Mouse (Mus musculus) midbrain, embryonic 13.5 days (tissue): Measurements from ENCODE around the gene Trub2. TPM values are rescaled to one million over a fixed set of nuclear protein-coding genes. Genes with fewer than 3 reads are reported as not detected.
"Not testable (repeated sequence)": the region's sequence is repeated elsewhere in the genome, so short reads cannot be mapped to it uniquely, and the experiment has no call there.

Experiments used
- ATAC-seq: fragments of 200-750 bp; cut with Nextera tagmentation; 2 replicates; pipeline ENCODE4 v1.8.0; 2017; ENCODE audit warnings: mild to moderate bottlenecking, moderate TSS enrichment, moderate library complexity
- H3K27ac ChIP-seq: fragments of 300-500 bp; sonication (generic); 2 replicates; pipeline ENCODE4 v1.5.1; 2015; ENCODE audit warnings: inconsistent platforms, mild to moderate bottlenecking, moderate library complexity
- H3K27me3 ChIP-seq: fragments of 300-500 bp; sonication (generic); 2 replicates; pipeline ENCODE4 v1.6.1; 2015; ENCODE audit warnings: mild to moderate bottlenecking, inconsistent platforms
- H3K36me3 ChIP-seq: fragments of 300-500 bp; sonication (generic); 2 replicates; pipeline ENCODE4 v1.6.1; 2015; ENCODE audit warnings: mild to moderate bottlenecking, inconsistent platforms
- H3K4me1 ChIP-seq: fragments of 300-500 bp; sonication (generic); replicated peaks from 2 replicates; pipeline ENCODE4 v1.6.1; 2015; ENCODE audit warnings: inconsistent platforms
- H3K4me2 ChIP-seq: fragments of 300-500 bp; sonication (generic); replicated peaks from 2 replicates; pipeline ENCODE4 v1.6.1; 2015; ENCODE audit warnings: moderate library complexity, mild to moderate bottlenecking, inconsistent platforms
- H3K4me3 ChIP-seq: fragments of 300-500 bp; sonication (generic); replicated peaks from 2 replicates; pipeline ENCODE4 v1.5.1; 2015; ENCODE audit warnings: mild to moderate bottlenecking, inconsistent platforms
- H3K9ac ChIP-seq: fragments of 300-500 bp; sonication (generic); replicated peaks from 2 replicates; pipeline ENCODE4 v1.6.1; 2015; ENCODE audit warnings: mild to moderate bottlenecking, inconsistent platforms
- H3K9me3 ChIP-seq: fragments of 300-500 bp; sonication (generic); 2 replicates; pipeline ENCODE4 v1.6.1; 2016; ENCODE audit warnings: mild to moderate bottlenecking, inconsistent platforms
- WGBS: fragments of 180-500 bp; shearing (Covaris S2); methylation state at CpG from one replicate; pipeline ENCODE4 v1.1.7; 2015; 5-methylcytosine and 5-hydroxymethylcytosine counted together
- polyA plus RNA-seq: library from polyadenylated mRNA; unstranded; fragments of >200 nt; fragmentation: Nextera tagmentation; extraction: Ambion mirVana; gene quantifications from 2 replicates; pipeline ENCODE4 v1.2.1, GENCODE M21; 2015

Gene Trub2
- polyA plus RNA-seq, 1 experiment from 2014 or later = 45.5 TPM

DNA sequence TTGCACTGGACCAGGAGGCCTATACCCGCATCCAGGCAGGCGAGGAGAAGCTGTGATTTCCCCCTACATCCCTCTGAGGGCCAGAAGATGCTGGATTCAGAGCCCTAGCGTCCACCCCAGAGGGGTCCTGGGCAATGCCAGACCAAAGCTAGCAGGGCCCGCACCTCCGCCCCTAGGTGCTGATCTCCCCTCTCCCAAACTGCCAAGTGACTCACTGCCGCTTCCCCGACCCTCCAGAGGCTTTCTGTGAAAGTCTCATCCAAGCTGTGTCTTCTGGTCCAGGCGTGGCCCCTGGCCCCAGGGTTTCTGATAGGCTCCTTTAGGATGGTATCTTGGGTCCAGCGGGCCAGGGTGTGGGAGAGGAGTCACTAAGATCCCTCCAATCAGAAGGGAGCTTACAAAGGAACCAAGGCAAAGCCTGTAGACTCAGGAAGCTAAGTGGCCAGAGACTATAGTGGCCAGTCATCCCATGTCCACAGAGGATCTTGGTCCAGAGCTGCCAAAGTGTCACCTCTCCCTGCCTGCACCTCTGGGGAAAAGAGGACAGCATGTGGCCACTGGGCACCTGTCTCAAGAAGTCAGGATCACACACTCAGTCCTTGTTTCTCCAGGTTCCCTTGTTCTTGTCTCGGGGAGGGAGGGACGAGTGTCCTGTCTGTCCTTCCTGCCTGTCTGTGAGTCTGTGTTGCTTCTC, 27.5 kb upstream of the Trub2 start:
- no peak overlapping the region for H3K27ac ChIP-seq
- peaks cover 61% of the 10 kb centered on the region for H3K36me3 ChIP-seq
- no peaks in the 10 kb centered on the region for H3K27me3 ChIP-seq
- no peak for ATAC-seq
- no peak overlapping the region for H3K9ac ChIP-seq
- H3K4me3 ChIP-seq = no peak overlapping the region
- peaks cover 24% of the 10 kb centered on the region for H3K4me1 ChIP-seq
- H3K4me2 ChIP-seq = no peak overlapping the region
- H3K9me3 ChIP-seq = no peaks in the 10 kb centered on the region
- WGBS = 79% methylated on average over 11 of the region's 11 CpGs

- peak overlapping the region; percentile 89 for H3K4me2 ChIP-seq
- WGBS = 20% methylated on average over 6 of the region's 6 CpGs
- peak overlapping the region; percentile 91 for H3K4me3 ChIP-seq
- H3K36me3 ChIP-seq = peaks cover 41% of the 10 kb centered on the region
- 0 out of 2 replicates have a peak, but pooled peaks cover 6% of the 10 kb centered on the region for H3K27me3 ChIP-seq
- H3K4me1 ChIP-seq = peaks cover 20% of the 10 kb centered on the region
- H3K9me3 ChIP-seq = no peaks in the 10 kb centered on the region
- ATAC-seq = peak; percentile 51; the same call in 1 of the 2 replicates
- H3K27ac ChIP-seq = peak overlapping the region; percentile 94
- peak overlapping the region; percentile 95 for H3K9ac ChIP-seq
These were observed 15.1 kb upstream of the Trub2 start for GRCm38 (mm10) chr2:29803400-29803831.

DNA sequence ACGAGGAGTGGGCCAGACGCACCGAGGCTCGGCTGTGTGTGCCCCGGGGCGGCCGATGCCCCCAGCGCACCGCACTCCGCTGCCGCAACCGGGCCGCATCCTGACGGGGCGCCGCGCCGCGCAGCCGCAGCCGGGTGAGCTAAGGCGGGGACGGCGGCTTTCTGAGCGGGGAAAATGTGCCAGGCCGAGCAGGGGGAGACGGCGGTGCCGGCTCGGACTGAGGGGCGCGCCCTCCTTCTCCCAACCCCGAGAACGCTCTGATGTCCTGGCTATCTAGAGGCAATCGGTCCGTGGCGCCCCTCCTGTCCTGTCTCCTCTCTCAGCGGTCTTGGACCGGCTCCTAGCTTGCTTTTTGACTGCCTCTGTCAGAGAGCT, 14.5 kb upstream of the Trub2 start:
- no peak for ATAC-seq
- WGBS = 1% methylated on average over 29 of the region's 39 CpGs
- Histone ChIP-seq H3K36me3 (peaks cover 35% of the 10 kb centered on the region), H3K27ac (peak overlapping the region; percentile 94), H3K4me3 (peak overlapping the region; percentile 91), H3K9me3 (no peaks in the 10 kb centered on the region), H3K9ac (peak overlapping the region; percentile 95), H3K4me1 (peaks cover 20% of the 10 kb centered on the region), H3K27me3 (0 out of 2 replicates have a peak, but pooled peaks cover 6% of the 10 kb centered on the region), H3K4me2 (peak overlapping the region; percentile 89)

- WGBS = 5% methylated on average over 25 of the region's 28 CpGs
- H3K4me2 ChIP-seq = peak within 1 kb of the TSS; percentile 89
- peak within 1 kb of the TSS; percentile 95 for H3K9ac ChIP-seq
- H3K4me1 ChIP-seq = peaks cover 20% of the 10 kb centered on the region
- 0 out of 2 replicates have a peak, but pooled peaks cover 6% of the 10 kb centered on the region for H3K27me3 ChIP-seq
- H3K4me3 ChIP-seq = peak within 1 kb of the TSS; percentile 91
- H3K27ac ChIP-seq = peak within 1 kb of the TSS; percentile 94
- peak; percentile 99 for ATAC-seq
- H3K36me3 ChIP-seq = peaks cover 33% of the 10 kb centered on the region
- no peaks in the 10 kb centered on the region for H3K9me3 ChIP-seq
These were observed 13.9 kb upstream of the Trub2 start, which contains the start of gene Slc27a4 for GRCm38 (mm10) chr2:29802075-29802826. Slc27a4 (plus strand) TSS chr2:29802634.

DNA sequence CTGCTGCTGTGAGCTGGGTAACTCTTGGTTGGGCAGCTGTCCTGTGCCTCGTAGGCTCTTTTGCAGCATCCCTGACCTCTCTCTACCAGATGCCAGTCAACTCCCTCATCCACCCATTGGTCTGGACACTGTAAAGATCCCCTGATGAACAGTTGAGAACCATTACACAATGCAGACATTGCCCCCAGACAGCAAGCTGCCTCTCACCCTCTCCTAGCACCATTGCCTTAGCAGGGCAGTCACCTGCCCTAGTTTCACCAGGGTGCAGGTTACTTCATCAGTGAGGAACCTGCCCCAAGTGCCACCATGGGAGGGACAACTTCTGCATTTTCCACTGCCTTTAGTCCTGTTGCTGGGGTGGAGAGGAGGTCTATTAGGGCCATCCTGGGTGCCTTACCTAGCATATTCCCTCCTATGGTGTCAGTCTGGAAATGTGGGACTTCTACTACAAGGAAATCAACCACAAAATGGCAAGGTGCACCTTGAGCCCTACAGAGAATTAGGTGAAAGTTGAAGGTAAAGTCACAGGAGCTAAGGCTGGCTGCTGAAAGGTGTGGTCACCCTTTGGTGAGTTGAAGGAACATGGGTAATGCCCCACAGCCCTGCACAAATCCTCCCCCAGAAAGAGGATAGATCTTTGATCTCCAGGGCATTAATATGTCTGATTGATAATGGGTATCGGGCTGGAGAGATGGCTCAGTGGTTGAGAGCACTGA, 4.6 kb upstream of the Trub2 start:
- H3K36me3 ChIP-seq = peaks cover 72% of the 10 kb centered on the region
- 100% methylated on average over 2 of the region's 2 CpGs for WGBS

DNA sequence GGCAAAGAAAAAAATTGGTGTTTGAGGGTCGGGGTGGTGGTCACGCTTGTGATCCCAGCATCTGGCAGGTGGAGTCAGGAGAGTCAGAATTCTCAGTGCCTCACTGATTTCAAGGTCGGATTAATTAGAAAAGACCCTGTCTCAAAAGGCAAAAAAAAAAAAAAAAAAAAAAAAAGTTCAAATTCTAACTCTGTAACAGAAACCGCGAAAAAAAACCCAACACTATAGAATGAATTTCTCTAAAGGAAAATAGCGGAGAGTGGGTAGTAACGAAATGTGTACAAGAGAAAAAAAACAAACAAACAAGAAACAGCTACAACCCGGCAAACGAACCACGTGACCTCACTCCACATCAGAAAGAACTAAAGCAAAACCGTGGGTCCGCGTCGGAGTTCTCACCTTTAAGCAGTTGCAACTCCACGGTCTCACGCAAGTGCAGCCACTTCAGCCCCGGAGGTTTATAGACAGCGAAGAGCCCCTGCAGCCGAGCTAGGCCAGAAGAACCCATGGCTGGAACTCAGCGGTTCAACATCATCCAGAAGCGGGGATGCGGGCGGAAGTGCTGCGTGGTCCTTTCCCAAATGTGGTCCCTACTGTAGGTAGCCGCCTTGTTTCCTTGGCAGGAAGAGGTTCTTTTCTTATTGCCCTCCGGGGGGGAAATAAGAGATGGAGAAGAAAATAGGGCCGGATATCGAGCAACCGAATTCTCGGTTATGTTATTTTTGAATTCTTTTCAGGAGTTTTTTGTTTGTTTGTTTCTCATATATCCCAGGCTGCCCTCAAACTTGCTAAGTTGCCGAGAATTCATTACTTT, 991 bp downstream of the Trub2 start, which contains the start of gene Coq4:
Gene Coq4 (plus strand): TSS at position 390 of the 814 bp plus-strand sequence.
- Histone ChIP-seq H3K4me3 (peak within 1 kb of the TSS; percentile 82), H3K4me2 (peak within 1 kb of the TSS; percentile 74), H3K9me3 (no peaks in the 10 kb centered on the region), H3K27me3 (no peaks in the 10 kb centered on the region), H3K27ac (peak within 1 kb of the TSS; percentile 78), H3K4me1 (peaks cover 21% of the 10 kb centered on the region), H3K9ac (peak within 1 kb of the TSS; percentile 85), H3K36me3 (peaks cover 60% of the 10 kb centered on the region)
- ATAC-seq = peak; percentile 88
- under 1% methylated on average over 31 of the region's 31 CpGs for WGBS

More for the DNA sequence above, 4.6 kb upstream of the Trub2 start:
- H3K27me3 ChIP-seq = no peaks in the 10 kb centered on the region
- H3K9me3 ChIP-seq = no peaks in the 10 kb centered on the region
- H3K27ac ChIP-seq = no peak overlapping the region
- no peak overlapping the region for H3K9ac ChIP-seq
- ATAC-seq = no peak
- peaks cover 11% of the 10 kb centered on the region for H3K4me1 ChIP-seq
- H3K4me3 ChIP-seq = no peak overlapping the region
- no peak overlapping the region for H3K4me2 ChIP-seq

DNA sequence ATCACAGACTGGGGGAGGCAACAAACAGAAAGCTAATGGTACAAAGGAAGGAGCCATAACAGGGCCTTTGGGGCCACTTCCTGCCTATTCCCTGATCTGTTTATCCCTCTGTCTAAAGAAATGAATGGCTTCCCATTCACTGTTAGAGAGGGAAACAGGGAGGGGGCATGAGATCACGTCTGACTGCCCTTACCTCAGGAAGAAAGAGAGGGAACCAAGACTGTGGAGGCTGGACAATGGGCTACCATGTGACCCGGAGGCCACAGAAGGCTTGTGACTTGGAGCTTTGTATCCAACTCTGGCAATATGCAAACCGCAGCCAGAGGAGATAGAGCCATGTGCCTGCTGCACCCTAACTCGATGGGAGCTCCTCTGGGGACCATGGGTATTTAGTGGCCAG, 4.0 kb downstream of the Trub2 start:
- no peaks in the 10 kb centered on the region for H3K9me3 ChIP-seq
- no peak overlapping the region for H3K4me3 ChIP-seq
- H3K27ac ChIP-seq = no peak overlapping the region
- H3K27me3 ChIP-seq = no peaks in the 10 kb centered on the region
- peaks cover 65% of the 10 kb centered on the region for H3K36me3 ChIP-seq
- H3K4me2 ChIP-seq = no peak overlapping the region
- H3K4me1 ChIP-seq = peaks cover 20% of the 10 kb centered on the region
- ATAC-seq = no peak
- no peak overlapping the region for H3K9ac ChIP-seq
- 79% methylated on average over 4 of the region's 4 CpGs for WGBS

DNA sequence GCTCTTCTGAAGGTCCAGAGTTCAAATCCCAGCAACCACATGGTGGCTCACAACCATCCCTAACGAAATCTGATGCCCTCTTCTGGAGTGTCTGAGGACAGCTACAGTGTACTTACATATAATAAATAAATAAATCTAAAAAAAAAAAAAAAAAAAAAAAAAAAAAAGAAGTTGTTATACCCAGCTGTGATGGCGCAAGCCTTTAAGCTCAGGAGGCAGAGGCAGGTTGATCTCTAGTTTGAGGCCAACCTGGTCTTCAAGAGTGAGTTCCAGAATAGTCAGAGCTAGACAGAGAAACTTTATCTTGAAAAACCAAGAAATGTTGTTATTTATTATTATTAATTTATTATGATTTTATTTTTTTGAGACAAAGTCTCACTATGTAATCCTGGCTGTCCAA, 7.0 kb downstream of the Trub2 start:
- H3K4me2 ChIP-seq, H3K4me1 ChIP-seq, H3K9ac ChIP-seq, H3K9me3 ChIP-seq, ATAC-seq, H3K27me3 ChIP-seq, H3K27ac ChIP-seq, H3K4me3 ChIP-seq: not testable (repeated sequence)
- 97% methylated on average over 2 of the region's 2 CpGs for WGBS
- H3K36me3 ChIP-seq = peaks cover 94% of the 10 kb centered on the region

- peaks cover 47% of the 10 kb centered on the region for H3K36me3 ChIP-seq
- H3K4me2 ChIP-seq = no peak overlapping the region
- no peaks in the 10 kb centered on the region for H3K27me3 ChIP-seq
- 97% methylated on average over 4 of the region's 4 CpGs for whole genome bisulfite sequencing
- no peak overlapping the region for H3K4me3 ChIP-seq
- H3K4me1 ChIP-seq = no peaks in the 10 kb centered on the region
- no peak for ATAC-seq
- no peak overlapping the region for H3K9ac ChIP-seq
- H3K9me3 ChIP-seq = no peaks in the 10 kb centered on the region
- no peak overlapping the region for H3K27ac ChIP-seq
These were observed 15.0 kb downstream of the Trub2 start for GRCm38 (mm10) chr2:29773323-29773722.

- ATAC-seq = no peak
- Histone ChIP-seq H3K4me3 (no peak overlapping the region), H3K9ac (no peak overlapping the region), H3K4me2 (no peak overlapping the region), H3K36me3 (peaks cover 32% of the 10 kb centered on the region), H3K27me3 (no peaks in the 10 kb centered on the region), H3K9me3 (no peaks in the 10 kb centered on the region), H3K4me1 (no peaks in the 10 kb centered on the region), H3K27ac (no peak overlapping the region)
- WGBS = 90% methylated on average over 8 of the region's 8 CpGs
These were observed 16.5 kb downstream of the Trub2 start for GRCm38 (mm10) chr2:29771611-29772461.
